Mouse (Mus musculus) cerebellum, adult 9-11 months (tissue): ENCODE measurements at regions not wholly inside any gene's neighbourhood (a gene's known extent, or its start where the extent isn't known, plus 50 kb on each side); places are given as distances from the start of the nearest gene placed in this dataset.

ENCODE experiments used
- DNase-seq: peaks from one replicate; pipeline ENCODE4 v3.0.0; 2022

DNA sequence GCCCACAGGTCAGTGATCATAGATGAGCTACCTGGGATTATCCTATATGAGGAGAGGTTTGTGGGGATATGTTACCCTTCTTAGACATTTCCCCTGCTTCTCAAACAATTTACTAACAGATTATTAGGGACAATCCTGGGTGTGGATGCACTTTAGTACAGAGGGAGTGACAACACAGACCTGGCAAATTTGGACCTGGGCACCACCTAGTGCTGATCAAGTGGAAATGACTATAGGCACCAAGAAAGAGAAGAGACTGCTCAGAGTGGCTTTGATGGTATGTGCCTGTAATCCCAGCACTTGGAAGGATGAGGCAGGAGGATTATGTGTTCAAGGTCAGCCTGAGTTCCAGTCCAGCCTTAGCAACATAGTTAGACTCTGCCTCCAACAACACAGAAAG lies 51.1 kb upstream of the Gm815 start:
- peak; percentile 23 for DNase-seq
